8 mouse cellular contexts compared by ENCODE assay signal in the genomic region with DNA sequence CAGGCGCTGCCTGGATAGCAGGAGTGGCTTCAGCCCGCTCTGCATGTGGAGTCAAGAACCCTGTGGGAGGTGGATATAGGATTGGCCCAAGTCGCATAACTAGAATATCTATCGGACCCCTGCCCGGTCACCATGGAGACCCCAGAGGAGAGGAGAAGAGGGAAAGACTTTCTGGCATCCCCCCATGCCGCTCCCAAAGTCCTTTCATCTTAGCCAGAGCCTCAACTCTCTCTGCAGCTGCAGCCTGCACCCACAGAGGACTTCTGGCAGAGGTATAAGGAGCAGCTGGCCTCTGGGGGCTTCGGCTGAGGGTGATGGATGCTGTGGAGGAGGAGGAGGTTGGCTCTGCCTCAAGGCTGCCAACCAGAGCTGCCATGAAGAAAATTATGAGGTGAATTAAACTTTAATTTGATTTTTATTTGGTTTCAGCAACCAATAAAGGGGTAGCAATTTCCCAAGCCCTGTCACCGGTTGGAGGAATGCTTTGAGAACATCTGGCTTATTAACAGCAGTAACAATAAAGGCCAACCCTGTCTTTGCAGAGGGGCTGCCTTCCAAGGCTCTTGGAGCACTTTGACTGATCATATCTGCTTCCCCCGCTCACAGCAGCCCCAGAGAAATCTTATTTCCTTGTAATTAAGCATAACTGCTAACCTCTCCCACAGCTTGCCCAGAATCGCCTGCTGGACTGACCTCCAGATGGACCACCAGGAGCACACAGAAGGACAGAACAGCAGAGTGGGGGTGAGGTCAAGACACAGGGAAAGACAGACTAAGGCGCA. TPM values are rescaled to one million over a fixed set of nuclear protein-coding genes. Genes with fewer than 3 reads are reported as not detected.
A peak's percentile ranks its signal among the peaks of the same experiment; 100 is the strongest.
DNase-seq lines count a peak whose midpoint lies in the region; ATAC-seq and TF ChIP-seq lines count a peak whose summit lies in the region.

No protein-coding gene starts in this region.

- H3K9me3 ChIP-seq in forebrain, embryonic 15.5 days: no peaks in the 10 kb centered on the region
- no peaks in the 10 kb centered on the region for H3K9me3 ChIP-seq in liver, embryonic 15.5 days (replicated peaks)

- peaks cover 21% of the 10 kb centered on the region for H3K79me2 ChIP-seq in C2C12 (ENCODE audit: control insufficient read depth, insufficient read depth)

- H3K4me3 ChIP-seq in C2C12 (ENCODE audit: insufficient read depth, poor library complexity, severe bottlenecking): peak overlapping the region; percentile 36
- peak overlapping the region; percentile 45 for H3K4me3 ChIP-seq in forebrain, embryonic 15.5 days
- peak overlapping the region; percentile 32; the same call in 1 of the 2 replicates for H3K4me3 ChIP-seq in liver, embryonic 15.5 days (replicated peaks)

- H3K79me3 ChIP-seq in C2C12 (ENCODE audit: low read depth): peaks cover 4% of the 10 kb centered on the region

- WGBS in forebrain, embryonic 15.5 days: 19% methylated on average over 11 of the region's 11 CpGs
- WGBS in liver, embryonic 15.5 days (ENCODE audit: insufficient replicate concordance): 28% methylated on average over 11 of the region's 11 CpGs

- peak overlapping the region; percentile 96 for H3K4me2 ChIP-seq in forebrain, embryonic 15.5 days (replicated peaks)
- peak overlapping the region; percentile 67 for H3K4me2 ChIP-seq in liver, embryonic 15.5 days

- ATAC-seq in forebrain, embryonic 15.5 days (replicated peaks): peak; percentile 35
- ATAC-seq in liver, embryonic 15.5 days (ENCODE audit: insufficient read depth): no peak
- ATAC-seq in frontal cortex, adult (ENCODE audit: low TSS enrichment): no peak

- no peaks in the 10 kb centered on the region for H3K36me3 ChIP-seq in C2C12 (ENCODE audit: control insufficient read depth, insufficient read depth)
- no peaks in the 10 kb centered on the region for H3K36me3 ChIP-seq in forebrain, embryonic 15.5 days
- no peaks in the 10 kb centered on the region for H3K36me3 ChIP-seq in liver, embryonic 15.5 days (replicated peaks)

- H3K4me1 ChIP-seq in forebrain, embryonic 15.5 days: peaks cover 27% of the 10 kb centered on the region
- peaks cover 16% of the 10 kb centered on the region; the same call in 1 of the 2 replicates for H3K4me1 ChIP-seq in liver, embryonic 15.5 days (replicated peaks)

- no peak for TF ChIP-seq CTCF in C2C12 (IDR thresholded peaks at IDR 0.05; ENCODE audit: control insufficient read depth, insufficient read depth, insufficient read length)

- H3K27me3 ChIP-seq in C2C12 (ENCODE audit: control insufficient read depth, insufficient read depth, insufficient read length): no peaks in the 10 kb centered on the region
- H3K27me3 ChIP-seq in forebrain, embryonic 15.5 days: peaks cover 11% of the 10 kb centered on the region
- peaks cover 57% of the 10 kb centered on the region for H3K27me3 ChIP-seq in liver, embryonic 15.5 days

- no peak overlapping the region for H3K27ac ChIP-seq in forebrain, embryonic 15.5 days (replicated peaks)
- no peak overlapping the region for H3K27ac ChIP-seq in liver, embryonic 15.5 days (replicated peaks)

- peak; percentile 73 for DNase-seq in embryo, embryonic 10 days (ENCODE audit: low spot score)
- DNase-seq in embryo, embryonic 9.5 days (ENCODE audit: extremely low spot score): no peak
- DNase-seq in thymus, adult 18-20 months: peak; percentile 12 to 24
- no peak for DNase-seq in frontal cortex, adult 2 months (ENCODE audit: extremely low spot score in 1 of 2, low spot score in 1 of 2)

- no peak overlapping the region for H3ac ChIP-seq in C2C12 (ENCODE audit: control insufficient read depth, insufficient read length, low read depth)

- peak overlapping the region; percentile 46; the same call in 1 of the 2 replicates for H3K9ac ChIP-seq in forebrain, embryonic 15.5 days (replicated peaks)
- no peak overlapping the region for H3K9ac ChIP-seq in liver, embryonic 15.5 days

TF ChIP-seq in C2C12, 6 proteins besides CTCF, POLR2A, EP300 and RAD21:
- TF ChIP-seq FOSL1 (IDR thresholded peaks at IDR 0.05; ENCODE audit: insufficient read depth, low read length, poor library complexity, severe bottlenecking): no peak
- no peak for TF ChIP-seq MYOD1 (IDR thresholded peaks at IDR 0.05; ENCODE audit: control insufficient read depth, insufficient read length, low read depth)
- no peak for TF ChIP-seq USF1 (IDR thresholded peaks at IDR 0.05; ENCODE audit: low read depth)
- TF ChIP-seq MAX (IDR thresholded peaks at IDR 0.05): no peak
- TF ChIP-seq CEBPB (IDR thresholded peaks at IDR 0.05; ENCODE audit: low read depth): no peak
- no peak for TF ChIP-seq MYOG (IDR thresholded peaks at IDR 0.05; ENCODE audit: control insufficient read depth, extremely low read depth, insufficient read length)

RNA-seq across cellular contexts. Expression of a gene that starts 46.8 kb away (rescaled TPM):
- polyA plus RNA-seq in C2C12 (2012; fragmentation: generic; extraction: Trizol): 3.2 TPM
- polyA plus RNA-seq in forebrain, embryonic 15.5 days (2015; fragmentation: Nextera tagmentation; extraction: Ambion mirVana): 21.9 and 22.8 TPM in 2 replicates
- polyA plus RNA-seq in liver, embryonic 15.5 days (2015; fragmentation: Nextera tagmentation; extraction: Ambion mirVana): 3.0 and 5.0 TPM in 2 replicates
- polyA plus RNA-seq in frontal cortex, adult 2 months (2012; rRNA removed): 9.2 TPM in 2 replicates

Comparison
In these comparisons a context has a peak if more than half of its experiments do, and no peak if none do; other contexts are left out.
1. DNase-seq: peak in embryo, embryonic 10 days (single experiment) and thymus, adult 18-20 months (2 of 2); none in embryo, embryonic 9.5 days (single experiment) and frontal cortex, adult 2 months (0 of 2).
2. Peak in every context shown above with its lines, with median percentiles within 50 percentile points of each other: H3K4me3 ChIP-seq.